Mouse (Mus musculus) lung, postnatal 4 days (tissue): ENCODE data around the gene Bmp3.
A peak's percentile ranks its signal among the peaks of the same experiment; 100 is the strongest.

ENCODE experiments used
- DNase-seq, 2 experiments: peaks; one replicate each; pipeline ENCODE4 v3.0.0; 2021

Gene Bmp3

DNA sequence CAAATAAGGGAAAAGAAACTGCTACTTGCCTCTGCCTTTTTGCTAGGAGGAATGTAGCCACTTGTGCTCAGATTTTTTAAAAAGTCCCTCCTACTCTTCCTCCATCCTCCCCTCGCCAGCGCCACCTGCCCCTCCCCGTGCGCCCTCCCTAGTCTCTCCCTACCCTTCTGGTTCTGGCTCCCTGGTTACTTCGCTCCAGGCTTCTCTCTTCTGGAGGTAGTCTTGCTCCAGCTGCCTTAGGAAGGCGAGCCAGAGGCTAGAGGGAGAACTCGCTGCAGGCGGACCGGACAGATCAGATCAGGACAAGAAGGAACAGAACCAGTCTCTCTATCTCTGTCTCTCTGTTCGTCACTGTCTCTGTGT lies at the start of gene Bmp3:
Gene Bmp3, plus strand, starts transcription at position 152 of the 363 bp plus-strand sequence.
- DNase-seq: peak; percentile 40 to 57

DNA sequence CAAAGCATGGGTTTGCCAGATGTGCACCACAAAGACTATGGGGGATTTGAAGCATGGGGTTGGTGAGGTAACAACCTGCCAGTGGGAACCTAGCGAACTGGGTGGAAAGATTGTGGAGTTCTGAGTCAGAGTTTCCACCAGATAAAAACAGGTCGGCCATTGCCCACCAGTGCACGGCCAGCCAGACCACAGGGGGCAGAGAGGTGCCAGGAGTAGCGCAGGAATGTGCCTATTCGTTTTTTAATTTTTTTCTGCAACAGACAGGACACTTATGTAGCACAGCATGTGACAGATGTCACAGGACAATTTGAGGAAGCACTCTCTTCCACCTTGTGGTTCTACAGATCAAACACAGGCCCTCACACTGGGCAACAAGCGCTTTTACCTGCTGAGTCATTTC lies 49.5 kb upstream of the Bmp3 start:
- DNase-seq: no peak

DNA sequence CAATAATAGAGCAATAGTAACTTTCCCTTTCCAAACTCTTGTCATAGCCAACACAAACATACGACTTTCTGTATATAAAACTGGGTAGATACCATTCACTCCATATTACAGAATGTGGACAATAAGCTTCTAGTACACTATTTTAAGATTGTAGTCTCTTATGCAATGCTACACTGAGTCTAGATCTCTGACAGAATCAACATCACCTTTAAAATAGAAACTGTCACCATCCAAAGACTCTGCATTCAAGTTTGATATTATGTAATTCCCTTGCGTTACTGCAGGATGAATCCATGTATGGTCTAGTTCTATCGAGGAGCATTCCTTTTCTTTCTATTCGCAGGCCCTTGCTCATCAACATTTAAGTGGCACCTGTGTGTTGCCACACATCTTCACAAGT lies 47.7 kb upstream of the Bmp3 start:
- DNase-seq: no peak

DNA sequence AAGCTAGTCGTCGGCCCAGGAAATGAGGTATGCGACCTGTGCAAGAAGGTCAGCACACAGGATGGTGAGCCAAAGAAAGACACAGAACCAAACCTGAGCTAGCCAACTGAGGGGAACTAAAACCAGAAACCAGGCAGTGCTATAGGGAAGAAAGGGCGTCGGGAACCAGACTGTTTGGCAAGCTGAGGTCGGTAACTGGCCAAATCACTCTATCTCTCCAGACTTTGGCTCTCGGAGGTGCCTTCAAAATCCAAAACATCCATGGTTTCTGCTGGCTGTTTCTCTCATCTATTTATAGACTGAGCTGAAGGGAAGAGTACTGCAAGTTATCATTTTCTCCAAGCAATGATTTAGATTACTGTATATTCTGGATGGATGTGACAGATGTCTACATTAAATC lies 47.2 kb upstream of the Bmp3 start:
- peak in 1 of 2 experiments; percentile 29 for DNase-seq

DNA sequence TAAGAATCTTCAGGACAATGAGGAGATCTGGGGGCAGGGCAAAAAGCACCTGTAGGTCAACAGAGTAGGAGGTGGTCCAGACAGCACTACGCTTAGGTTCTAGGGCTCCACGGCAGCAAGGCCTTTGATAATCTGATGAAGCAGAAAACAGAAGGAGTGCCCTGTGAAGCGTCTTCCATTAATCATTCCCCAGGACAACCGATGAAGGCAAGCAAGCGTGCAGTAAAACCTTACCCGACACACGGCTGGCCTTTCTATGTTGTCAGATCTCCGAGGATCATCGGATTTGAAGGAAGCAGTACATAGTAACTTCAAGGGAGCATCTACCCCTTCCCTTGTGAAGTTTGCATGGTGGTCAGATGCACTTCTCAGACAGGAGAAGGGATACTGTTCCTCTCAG lies 46.3 kb upstream of the Bmp3 start:
- no peak for DNase-seq

DNA sequence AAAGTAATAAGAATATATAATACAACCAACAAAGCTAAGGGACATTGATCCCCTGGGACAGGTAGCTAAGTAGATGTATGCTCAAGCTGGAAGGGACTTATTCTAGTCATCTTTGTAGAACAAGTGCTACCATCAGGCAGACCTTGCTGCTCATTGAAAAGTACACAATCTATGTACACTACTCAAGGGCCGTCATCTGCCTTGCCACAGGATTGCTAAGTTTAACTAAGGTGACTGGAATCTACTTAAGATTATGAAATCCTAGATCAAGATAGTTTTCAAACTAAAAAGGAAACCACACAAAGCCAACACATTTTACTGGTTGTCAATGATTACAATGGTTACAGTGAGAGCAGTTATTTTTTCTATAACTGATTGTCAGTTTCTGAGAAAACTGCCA lies 41.8 kb upstream of the Bmp3 start:
- no peak for DNase-seq

GRCm38 (mm10) chr5:98815269-98815668 lies 38.9 kb upstream of the Bmp3 start:
- DNase-seq: no peak

DNA sequence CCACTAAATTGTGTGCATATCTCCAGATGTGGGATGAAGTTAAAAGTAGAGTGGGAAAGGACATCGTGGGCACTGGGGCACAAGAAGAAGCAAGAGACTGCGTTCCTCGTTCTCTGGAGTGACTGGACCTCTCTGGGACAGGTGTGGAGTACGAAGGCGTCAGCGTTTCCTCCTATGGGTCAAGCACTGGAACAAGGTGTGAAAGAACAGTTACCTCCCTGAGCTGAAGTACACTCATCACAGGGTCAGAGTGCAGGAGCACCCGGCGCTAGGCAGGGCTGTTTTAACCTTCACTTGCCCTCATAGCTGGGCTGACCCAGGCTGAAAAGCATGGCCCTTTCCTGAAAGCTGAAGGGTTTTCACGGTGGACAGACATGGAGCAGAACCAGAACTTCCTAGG lies 20.5 kb upstream of the Bmp3 start:
- DNase-seq: no peak

DNA sequence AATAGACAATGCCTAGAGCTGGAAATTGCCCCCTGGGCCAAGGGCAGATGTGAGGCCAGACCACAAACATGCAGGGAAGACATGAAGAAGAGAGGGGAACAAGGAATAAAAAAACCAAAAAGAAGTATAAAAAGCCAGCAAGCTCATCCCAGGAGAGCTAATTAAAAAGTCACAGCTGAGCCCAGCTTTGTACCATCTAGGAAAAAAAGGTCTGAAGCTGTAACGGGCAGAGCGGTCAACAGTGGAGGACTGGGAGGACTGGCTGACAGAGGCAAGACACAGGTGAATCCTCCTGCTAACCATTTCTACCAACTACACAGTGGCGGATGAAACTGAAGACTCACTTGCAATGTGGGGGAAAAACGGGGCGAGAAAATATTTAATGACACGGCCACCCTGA lies 19.9 kb upstream of the Bmp3 start:
- DNase-seq: no peak

- no peak for DNase-seq
These were observed 11.5 kb upstream of the Bmp3 start for GRCm38 (mm10) chr5:98842600-98843310.

DNA sequence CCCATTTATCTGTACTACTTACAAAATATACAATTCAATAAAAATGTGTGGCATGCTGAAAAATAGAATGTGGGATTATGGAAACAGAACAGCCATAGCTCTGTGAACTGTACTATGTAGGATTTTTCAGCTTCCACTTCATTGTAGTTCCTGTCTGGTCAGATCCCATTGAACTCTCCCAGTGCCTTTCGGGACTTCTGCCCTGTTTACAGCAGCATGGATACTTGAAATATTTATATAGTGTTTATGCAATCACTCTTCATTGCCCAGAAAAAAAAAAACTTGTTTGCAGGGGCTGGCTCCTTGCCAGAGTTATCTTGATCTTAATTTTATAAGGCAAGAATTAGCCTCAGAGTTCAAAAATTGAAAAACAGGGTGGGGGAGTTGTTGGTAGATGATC lies 9.6 kb upstream of the Bmp3 start:
- DNase-seq: no peak

GRCm38 (mm10) chr5:98854627-98855564 lies 681 bp downstream of the Bmp3 start:
- DNase-seq: peak; percentile 49 to 70

DNA sequence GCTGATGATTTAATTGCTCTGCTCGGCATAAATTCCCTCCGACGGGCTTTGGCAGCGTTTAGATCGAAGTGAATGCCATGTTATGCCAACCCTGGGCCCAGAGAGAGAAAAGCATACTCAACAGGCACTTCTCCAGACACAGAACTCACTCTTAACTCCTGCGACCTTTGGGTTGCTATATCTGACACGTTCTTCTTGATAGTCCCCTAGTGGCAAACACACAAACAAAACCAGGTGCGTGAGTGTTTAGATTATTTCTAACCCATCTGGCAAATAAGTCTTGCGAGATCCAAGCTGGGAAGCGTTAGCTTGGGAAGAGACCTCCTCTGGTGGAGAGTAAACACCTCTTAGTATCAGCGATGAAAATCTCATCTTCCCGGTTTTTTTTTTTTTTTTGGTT lies 1.5 kb downstream of the Bmp3 start:
- no peak for DNase-seq

DNA sequence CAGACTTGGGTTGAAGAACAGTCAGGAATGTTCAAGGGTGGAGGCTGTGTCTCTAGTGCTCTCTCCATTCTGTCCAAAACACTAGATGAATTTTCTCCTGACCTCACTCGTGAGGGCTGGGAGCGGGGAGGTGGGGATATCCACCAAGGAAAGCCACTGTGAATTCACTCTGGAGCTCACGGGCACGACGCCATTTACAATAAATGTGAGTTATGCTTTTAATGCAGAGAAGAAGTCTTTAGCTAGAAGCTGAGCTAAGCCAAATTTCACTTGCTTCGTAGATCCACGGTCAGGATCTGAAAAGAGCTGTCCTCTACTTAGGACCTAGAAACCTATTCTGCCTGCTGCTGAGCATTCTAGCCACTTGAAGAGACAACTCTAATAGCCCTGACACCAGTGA lies 2.1 kb downstream of the Bmp3 start:
- no peak for DNase-seq

DNA sequence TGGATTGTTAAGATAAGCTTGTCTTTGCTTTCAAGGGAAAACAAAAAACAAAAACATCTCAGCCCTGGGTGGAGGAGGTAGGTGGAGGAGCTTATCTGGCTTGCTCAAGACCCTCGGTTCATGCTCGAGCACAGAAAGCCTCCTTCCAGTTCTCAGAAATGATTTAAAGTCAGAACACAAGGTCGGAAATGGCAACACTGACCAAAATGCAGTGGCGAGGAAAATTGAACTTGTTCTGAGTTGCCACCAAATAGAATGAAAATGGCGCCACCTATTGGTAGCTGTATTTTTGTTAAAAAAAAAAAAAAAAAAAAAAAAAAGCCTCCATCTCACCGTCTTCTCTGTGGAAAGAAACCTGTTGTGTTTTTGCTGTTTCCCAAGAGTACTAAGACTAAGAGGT lies 9.7 kb downstream of the Bmp3 start:
- no peak for DNase-seq

DNA sequence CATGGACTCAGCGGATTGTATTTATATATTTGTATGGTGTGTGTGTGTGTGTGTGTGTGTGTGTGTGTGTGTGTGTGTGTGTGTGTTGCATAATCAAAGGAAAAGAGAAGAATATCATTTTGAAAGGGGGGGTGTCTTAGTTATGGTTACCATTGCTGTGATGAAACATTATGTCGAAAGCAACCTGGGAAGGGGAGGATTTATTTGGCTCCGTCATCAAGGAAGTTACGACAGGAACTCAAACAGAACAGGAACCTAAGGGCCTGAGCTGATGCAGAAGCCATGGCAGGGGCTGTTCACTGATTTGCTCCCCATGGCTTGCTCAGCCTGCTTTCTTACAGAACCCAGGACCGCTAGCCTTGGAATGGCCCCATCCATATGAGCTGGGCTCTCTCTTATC lies 10.9 kb downstream of the Bmp3 start:
- DNase-seq: no peak

GRCm38 (mm10) chr5:98876056-98876455 lies 21.8 kb downstream of the Bmp3 start:
- no peak for DNase-seq

DNA sequence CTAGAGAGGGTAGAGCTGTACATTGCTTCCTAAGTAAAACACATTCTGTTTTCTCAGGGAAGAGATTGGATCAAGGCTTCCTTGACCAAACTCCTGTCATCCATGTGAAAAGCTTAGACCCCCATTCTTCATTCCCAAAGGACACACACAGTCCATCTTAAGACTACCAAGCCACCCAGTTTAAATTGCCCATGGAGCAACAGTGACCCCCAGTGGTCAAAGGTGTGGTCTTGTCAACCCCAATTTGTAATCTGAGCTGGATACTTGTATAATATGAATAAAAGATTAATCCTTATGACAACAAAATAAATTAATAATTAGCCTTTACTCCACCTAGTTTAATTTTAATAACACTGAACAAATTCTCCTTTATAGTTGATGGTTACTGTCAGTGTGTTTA lies 24.7 kb downstream of the Bmp3 start:
- peak in 1 of 2 experiments; percentile 68 for DNase-seq

DNA sequence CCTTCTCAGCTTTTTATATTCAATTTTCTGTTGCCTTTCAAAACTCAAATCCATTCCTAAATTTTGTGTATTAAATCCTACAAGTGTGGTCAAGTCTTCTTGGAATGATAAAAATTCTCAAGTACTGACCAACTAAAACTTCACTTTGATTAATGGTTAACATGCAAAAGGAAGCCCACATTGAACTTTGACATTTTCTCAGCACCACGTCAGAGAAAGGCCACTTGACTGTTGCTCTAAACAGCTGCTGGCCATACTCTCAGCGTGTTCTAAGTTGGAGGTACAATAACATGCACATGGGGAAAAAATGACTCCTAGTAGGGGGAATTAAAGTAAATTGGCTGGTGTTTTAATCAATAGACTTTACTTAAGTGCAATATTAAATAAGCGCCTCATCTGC lies 27.9 kb downstream of the Bmp3 start:
- no peak for DNase-seq

- DNase-seq: no peak
These were observed 36.4 kb downstream of the Bmp3 start for GRCm38 (mm10) chr5:98890544-98891050.

DNA sequence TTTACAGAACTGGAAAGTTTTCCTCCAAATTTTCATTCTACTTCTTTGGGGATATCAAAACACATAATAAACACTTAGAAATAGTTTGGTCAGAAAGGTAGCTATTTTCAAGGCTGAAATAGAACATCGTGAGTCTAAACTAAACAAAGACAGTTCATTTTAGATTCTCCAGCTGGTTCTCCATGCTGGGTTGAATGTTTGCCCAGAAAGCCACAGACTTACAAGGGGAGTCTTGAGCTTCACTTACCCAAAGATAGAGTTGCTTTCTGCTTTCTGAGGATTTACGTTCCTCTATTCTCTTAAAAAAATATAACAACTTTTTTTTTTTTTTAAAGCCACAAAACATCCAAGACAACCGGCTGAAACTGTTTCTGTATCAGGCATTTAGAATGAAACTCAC lies 40.1 kb downstream of the Bmp3 start:
- DNase-seq: no peak

DNA sequence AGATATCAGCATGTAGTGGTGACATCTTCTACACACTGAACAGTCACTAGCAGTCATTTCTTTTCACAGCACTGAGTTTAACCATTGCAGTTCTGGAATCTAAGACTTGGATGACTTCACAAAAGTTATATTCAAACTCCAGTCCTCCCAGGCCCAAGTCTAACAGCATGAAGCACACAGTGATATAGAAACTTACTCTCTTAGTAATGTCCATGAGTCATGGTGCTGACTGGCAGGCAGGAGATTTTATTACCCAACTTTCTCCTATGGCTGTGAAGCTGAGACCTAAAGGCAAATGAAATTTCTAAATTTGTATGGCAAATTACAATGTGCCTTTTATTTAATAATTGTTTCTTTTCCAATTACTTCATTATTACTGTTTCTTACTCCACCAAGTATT lies 43.7 kb downstream of the Bmp3 start:
- no peak for DNase-seq

- DNase-seq: no peak
These were observed 46.7 kb downstream of the Bmp3 start for GRCm38 (mm10) chr5:98900926-98901325.

DNA sequence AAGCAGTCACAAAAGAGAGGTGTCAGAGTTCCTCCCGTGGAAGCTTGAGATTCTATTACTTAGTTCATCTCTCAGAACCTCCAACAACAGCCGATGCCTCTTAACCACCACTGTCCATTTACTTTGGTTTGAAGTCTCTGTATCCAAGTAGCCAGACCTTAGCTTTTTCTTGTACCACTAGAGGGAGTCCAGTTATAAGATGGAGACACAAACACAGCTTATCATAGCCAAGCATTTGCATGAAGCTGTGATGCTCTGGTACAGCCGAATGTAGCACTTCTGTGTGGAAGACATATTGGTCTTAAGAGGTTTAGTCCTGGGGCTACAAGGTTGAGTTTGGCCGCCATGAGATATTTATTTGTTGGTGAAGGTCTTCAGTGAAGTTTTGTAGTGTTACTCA lies 48.1 kb downstream of the Bmp3 start:
- no peak for DNase-seq
